Mouse (Mus musculus): Measurements from ENCODE around the gene Alx3.
"Not testable (repeated sequence)": the region's sequence is repeated elsewhere in the genome, so short reads cannot be mapped to it uniquely, and the experiment has no call there.

Gene Alx3

GRCm38 (mm10) chr3:107624424-107624823 is 29.6 kb downstream of the Alx3 start:
- no peak for DNase-seq (ENCODE audit: low read depth)

- no peak for DNase-seq (ENCODE audit: low read depth)
Measured at GRCm38 (mm10) chr3:107625536-107625935, 30.7 kb downstream of the Alx3 start.

- DNase-seq (ENCODE audit: low read depth) = no peak
Measured at GRCm38 (mm10) chr3:107626751-107627150, 31.9 kb downstream of the Alx3 start.

GRCm38 (mm10) chr3:107627641-107628040 is 32.8 kb downstream of the Alx3 start:
- DNase-seq (ENCODE audit: low read depth) = no peak

GRCm38 (mm10) chr3:107628551-107628950 is 33.7 kb downstream of the Alx3 start:
- DNase-seq (ENCODE audit: low read depth) = no peak

GRCm38 (mm10) chr3:107629411-107629810 is 34.6 kb downstream of the Alx3 start:
- DNase-seq (ENCODE audit: low read depth) = no peak

- no peak for DNase-seq (ENCODE audit: low read depth)
Measured at GRCm38 (mm10) chr3:107630682-107631522, 36.1 kb downstream of the Alx3 start, which contains the start of gene Gm10961. TSS of gene Gm10961 (plus strand) at chr3:107631322.

- peak; percentile 95 for DNase-seq (ENCODE audit: low read depth)
Measured at GRCm38 (mm10) chr3:107631523-107631958, 36.7 kb downstream of the Alx3 start, which contains the start of gene Strip1. TSS of gene Strip1 (minus strand) at chr3:107631694.

GRCm38 (mm10) chr3:107632786-107633185 is 38.0 kb downstream of the Alx3 start:
- no peak for DNase-seq (ENCODE audit: low read depth)

- DNase-seq (ENCODE audit: low read depth) = no peak
Measured at GRCm38 (mm10) chr3:107633906-107634305, 39.1 kb downstream of the Alx3 start.

- DNase-seq (ENCODE audit: low read depth) = no peak
Measured at GRCm38 (mm10) chr3:107635836-107636235, 41.0 kb downstream of the Alx3 start.

- no peak for DNase-seq (ENCODE audit: low read depth)
Measured at GRCm38 (mm10) chr3:107636236-107636635, 41.4 kb downstream of the Alx3 start.

- DNase-seq (ENCODE audit: low read depth) = no peak
Measured at GRCm38 (mm10) chr3:107637606-107638172, 42.9 kb downstream of the Alx3 start.

- DNase-seq (ENCODE audit: low read depth) = no peak
Measured at GRCm38 (mm10) chr3:107646947-107647346, 52.1 kb downstream of the Alx3 start.

GRCm38 (mm10) chr3:107650276-107650675 is 55.4 kb downstream of the Alx3 start:
- not testable (repeated sequence) for DNase-seq (ENCODE audit: low read depth)

GRCm38 (mm10) chr3:107652968-107653367 is 58.1 kb downstream of the Alx3 start:
- no peak for DNase-seq (ENCODE audit: low read depth)

GRCm38 (mm10) chr3:107654861-107655260 is 60.0 kb downstream of the Alx3 start:
- no peak for DNase-seq (ENCODE audit: low read depth)

Data from naive thymus-derived CD4-positive, alpha-beta T cell, adult 2 months (primary cell).